Mouse (Mus musculus) MEL (cell line): Measurements from ENCODE around the gene Fam208a. TPM values are rescaled to one million over a fixed set of nuclear protein-coding genes. Genes with fewer than 3 reads are reported as not detected.

Source experiments
- DNase-seq: peaks from one replicate; pipeline ENCODE4 v3.0.0; 2011; ENCODE audit warnings: low read depth, low spot score
- H3K27ac ChIP-seq: 2 replicates; pipeline ENCODE4 v1.5.1; 2012; ENCODE audit warnings: low read depth, mild to moderate bottlenecking, control low read depth, low read length, moderate library complexity; ENCODE audit not compliant: control insufficient read depth
- H3K27me3 ChIP-seq, 2 experiments: fragments of 150-350 bp in 1 of 2; sonication (generic) in 1 of 2; 2 replicates each; pipeline ENCODE4 v1.6.1; 2012; ENCODE audit warnings: low read length in 2 of 2, mild to moderate bottlenecking in 2 of 2, improper control_type of control experiment in 1 of 2, moderate library complexity in 1 of 2; ENCODE audit not compliant: insufficient read depth in 2 of 2, control insufficient read depth in 1 of 2
- H3K36me3 ChIP-seq, 2 experiments: 2 replicates each; pipeline ENCODE4 v1.6.1; 2012 to 2014; ENCODE audit warnings: low read length in 2 of 2, improper control_type of control experiment in 1 of 2, inconsistent platforms in 1 of 2, mild to moderate bottlenecking in 1 of 2; ENCODE audit not compliant: insufficient read depth in 2 of 2, control insufficient read depth in 1 of 2
- H3K4me1 ChIP-seq, 2 experiments: fragments of 150-350 bp in 1 of 2; sonication (generic) in 1 of 2; 2 replicates each; pipeline ENCODE4 v1.6.1; 2012; ENCODE audit warnings: low read length in 2 of 2, improper control_type of control experiment in 1 of 2, mild to moderate bottlenecking in 1 of 2; ENCODE audit not compliant: insufficient read depth in 2 of 2, control insufficient read depth in 1 of 2
- H3K4me3 ChIP-seq, 2 experiments: fragments of 150-350 bp in 1 of 2; sonication (generic) in 1 of 2; 2 replicates each; pipeline ENCODE4 v1.5.1; 2012; ENCODE audit warnings: low read depth in 2 of 2, low read length in 2 of 2, mild to moderate bottlenecking in 2 of 2, moderate library complexity in 2 of 2, control low read depth in 1 of 2, improper control_type of control experiment in 1 of 2; ENCODE audit not compliant: control insufficient read depth in 1 of 2, insufficient read depth in 1 of 2
- H3K79me2 ChIP-seq: 2 replicates; pipeline ENCODE4 v1.6.1; 2012; ENCODE audit warnings: mild to moderate bottlenecking, low read length, moderate library complexity; ENCODE audit not compliant: control insufficient read depth, poor library complexity, insufficient read depth
- H3K9ac ChIP-seq: 2 replicates; pipeline ENCODE4 v1.6.1; 2012; ENCODE audit warnings: low read depth, mild to moderate bottlenecking, control low read depth, low read length, moderate library complexity; ENCODE audit not compliant: control insufficient read depth, poor library complexity, severe bottlenecking
- H3K9me3 ChIP-seq: fragments of 150-350 bp; sonication (generic); replicated peaks from 2 replicates; pipeline ENCODE4 v1.6.1; 2012; ENCODE audit warnings: mild to moderate bottlenecking, low read length, improper control_type of control experiment, moderate library complexity; ENCODE audit not compliant: insufficient read depth
- BHLHE40 ChIP-seq: IDR thresholded peaks from 2 replicates; pipeline ENCODE4 v1.6.1; 2012; ENCODE audit warnings: low read depth, mild to moderate bottlenecking, inconsistent platforms, low read length, improper control_type of control experiment, borderline replicate concordance
- CHD1 ChIP-seq: IDR thresholded peaks from 2 replicates; pipeline ENCODE4 v1.6.1; 2012; ENCODE audit warnings: low read depth, mild to moderate bottlenecking, inconsistent platforms, low read length, improper control_type of control experiment
- CHD2 ChIP-seq: IDR thresholded peaks from 2 replicates; pipeline ENCODE4 v1.6.1; 2011; ENCODE audit warnings: low read length, improper control_type of control experiment
- ELF1 ChIP-seq: IDR thresholded peaks from 2 replicates; pipeline ENCODE4 v1.6.1; 2014; ENCODE audit warnings: low read depth, mild to moderate bottlenecking, inconsistent platforms, low read length, improper control_type of control experiment, moderate library complexity
- KAT2A ChIP-seq: conservative IDR thresholded peaks from 2 replicates; pipeline ENCODE4 v1.6.1; 2012; ENCODE audit warnings: low read depth, low read length, improper control_type of control experiment, inconsistent platforms
- MAFK ChIP-seq: IDR thresholded peaks from 2 replicates; pipeline ENCODE4 v1.6.1; 2011; ENCODE audit warnings: low read depth, mild to moderate bottlenecking, low read length, improper control_type of control experiment, borderline replicate concordance
- MAX ChIP-seq: IDR thresholded peaks from 2 replicates; pipeline ENCODE4 v1.6.1; 2011; ENCODE audit warnings: low read length, improper control_type of control experiment
- MAZ ChIP-seq: IDR thresholded peaks from 2 replicates; pipeline ENCODE4 v1.6.1; 2012; ENCODE audit warnings: low read depth, mild to moderate bottlenecking, inconsistent platforms, low read length, improper control_type of control experiment
- MEF2A ChIP-seq: IDR thresholded peaks from 2 replicates; pipeline ENCODE4 v1.6.1; 2014; ENCODE audit warnings: low read depth, mild to moderate bottlenecking, inconsistent platforms, low read length, improper control_type of control experiment; ENCODE audit not compliant: poor library complexity, insufficient replicate concordance, severe bottlenecking; ENCODE audit errors: extremely low read depth
- MXI1 ChIP-seq: IDR thresholded peaks from 2 replicates; pipeline ENCODE4 v1.6.1; 2011; ENCODE audit warnings: mild to moderate bottlenecking, low read depth, low read length, improper control_type of control experiment
- POLR2A ChIP-seq, 2 experiments: IDR thresholded peaks; 2 replicates each; pipeline ENCODE4 v1.6.1; 2011 to 2012; ENCODE audit warnings: low read length in 2 of 2, mild to moderate bottlenecking in 2 of 2, control low read depth in 1 of 2, improper control_type of control experiment in 1 of 2, low read depth in 1 of 2, moderate library complexity in 1 of 2; ENCODE audit not compliant: control insufficient read depth in 1 of 2, insufficient read depth in 1 of 2, poor library complexity in 1 of 2
- POLR2AphosphoS2 ChIP-seq: IDR thresholded peaks from 2 replicates; pipeline ENCODE4 v1.6.1; 2011; ENCODE audit warnings: low read length, improper control_type of control experiment
- RAD21 ChIP-seq: IDR thresholded peaks from 2 replicates; pipeline ENCODE4 v1.6.1; 2011; ENCODE audit warnings: mild to moderate bottlenecking, low read depth, low read length, improper control_type of control experiment
- RCOR1 ChIP-seq: IDR thresholded peaks from 2 replicates; pipeline ENCODE4 v1.6.1; 2012; ENCODE audit warnings: low read depth, mild to moderate bottlenecking, inconsistent platforms, low read length, improper control_type of control experiment
- UBTF ChIP-seq: IDR thresholded peaks from 2 replicates; pipeline ENCODE4 v1.6.1; 2012; ENCODE audit warnings: low read depth, mild to moderate bottlenecking, inconsistent platforms, low read length, improper control_type of control experiment, moderate library complexity, borderline replicate concordance; ENCODE audit not compliant: insufficient read depth
- USF1 ChIP-seq: IDR thresholded peaks from 2 replicates; pipeline ENCODE4 v1.6.1; 2014; ENCODE audit warnings: low read depth, mild to moderate bottlenecking, inconsistent platforms, low read length, improper control_type of control experiment, moderate library complexity
- ZC3H11A ChIP-seq: IDR thresholded peaks from 2 replicates; pipeline ENCODE4 v1.6.1; 2012; ENCODE audit warnings: low read depth, mild to moderate bottlenecking, inconsistent platforms, low read length, improper control_type of control experiment
- ZKSCAN1 ChIP-seq: IDR thresholded peaks from 2 replicates; pipeline ENCODE4 v1.6.1; 2012; ENCODE audit warnings: low read depth, mild to moderate bottlenecking, inconsistent platforms, low read length, improper control_type of control experiment, moderate library complexity
- polyA plus RNA-seq, 2 experiments: library from polyadenylated mRNA; stranded (reverse) in 1 of 2; unstranded in 1 of 2; fragments of >175 nt in 1 of 2; fragments of >200 nt in 1 of 2; gene quantifications; 2 replicates each; pipeline versions ENCODE4 v1.2.1 to v1.2.4; 2012; ENCODE audit warnings: low replicate concordance in 2 of 2, low read depth in 1 of 2; ENCODE audit not compliant: insufficient read length in 2 of 2, insufficient read depth in 1 of 2, missing spikeins in 1 of 2
- total RNA-seq: library from RNA; depleted of rRNA; stranded (reverse); fragments of 300-350 nt; gene quantifications from 2 replicates; pipeline ENCODE4 v1.2.3, GENCODE M21; 2012

Fam208a gene
- total and polyA plus RNA-seq, 3 experiments: 3.2 to 25.4 (median 8.7) TPM

- H3K27me3 ChIP-seq: no peaks in the 10 kb centered on the region
- TF ChIP-seq CHD1 (no peak), POLR2A (IDR thresholded peaks at IDR 0.05; ENCODE audit: control insufficient read depth in 1 of 2, insufficient read depth in 1 of 2, low read depth in 1 of 2, low read length in 2 of 2, poor library complexity in 1 of 2) (no peak), MEF2A (no peak), ZC3H11A (no peak), ELF1 (no peak), MAFK (no peak), RCOR1 (no peak), POLR2AphosphoS2 (no peak), BHLHE40 (no peak), ZKSCAN1 (no peak), UBTF (no peak), KAT2A (no peak), USF1 (no peak), MXI1 (no peak)
- TF ChIP-seq, all 39 proteins: peak for 0
- H3K9ac ChIP-seq: no peak overlapping the region
- no peak for DNase-seq
- no peak overlapping the region for H3K27ac ChIP-seq
- H3K79me2 ChIP-seq: no peaks in the 10 kb centered on the region
- H3K4me1 ChIP-seq: no peaks in the 10 kb centered on the region; a peak in 1 of 4 replicates
- no peaks in the 10 kb centered on the region for H3K9me3 ChIP-seq
- no peak overlapping the region for H3K4me3 ChIP-seq
- no peaks in the 10 kb centered on the region for H3K36me3 ChIP-seq
These were observed 44.5 kb upstream of the Fam208a start for GRCm38 (mm10) chr14:27384143-27384542.

- H3K36me3 ChIP-seq: no peaks in the 10 kb centered on the region
- TF ChIP-seq MAX (no peak), MAZ (no peak), RAD21 (no peak), UBTF (no peak), ZKSCAN1 (no peak), CHD2 (no peak), MXI1 (no peak)
- DNase-seq: no peak
These were observed 40.0 kb upstream of the Fam208a start for GRCm38 (mm10) chr14:27388616-27389015.

More at GRCm38 (mm10) chr14:27388616-27389015, 40.0 kb upstream of the Fam208a start:
- Histone ChIP-seq H3K27me3 (no peaks in the 10 kb centered on the region), H3K79me2 (no peaks in the 10 kb centered on the region), H3K4me1 (no peaks in the 10 kb centered on the region; a peak in 1 of 4 replicates), H3K4me3 (no peak overlapping the region), H3K9ac (no peak overlapping the region), H3K9me3 (no peaks in the 10 kb centered on the region), H3K27ac (no peak overlapping the region)
